Mouse (Mus musculus) thymus, postnatal 0 days (tissue): ENCODE measurements around the gene Cmbl. TPM values are rescaled to one million over a fixed set of nuclear protein-coding genes. Genes with fewer than 3 reads are reported as not detected.
"Not testable (repeated sequence)": the region's sequence is repeated elsewhere in the genome, so short reads cannot be mapped to it uniquely, and the experiment has no call there.

Experiments used
- DNase-seq: peaks from one replicate; pipeline ENCODE4 v3.0.0-alpha.2; 2015; ENCODE audit warnings: low spot score
- polyA plus RNA-seq: library from polyadenylated mRNA; unstranded; fragments of >200 nt; fragmentation: Nextera tagmentation; extraction: Ambion mirVana; gene quantifications from 2 replicates; pipeline ENCODE4 v1.2.1, GENCODE M21; 2015

Cmbl gene
- polyA plus RNA-seq, 1 experiment from 2014 or later: 2.8 TPM

- not testable (repeated sequence) for DNase-seq
Observed at GRCm38 (mm10) chr15:31581086-31581485, 15.9 kb downstream of the Cmbl start.

GRCm38 (mm10) chr15:31583304-31584085, 18.3 kb downstream of the Cmbl start:
- no peak for DNase-seq

GRCm38 (mm10) chr15:31585238-31585637, 20.0 kb downstream of the Cmbl start:
- no peak for DNase-seq

GRCm38 (mm10) chr15:31586088-31586487, 20.9 kb downstream of the Cmbl start:
- DNase-seq: no peak

- DNase-seq: peak; percentile 79
Observed at GRCm38 (mm10) chr15:31586519-31586918, 21.3 kb downstream of the Cmbl start.

- DNase-seq: no peak
Observed at GRCm38 (mm10) chr15:31587789-31588188, 22.6 kb downstream of the Cmbl start.

GRCm38 (mm10) chr15:31588989-31589640, 23.9 kb downstream of the Cmbl start:
- DNase-seq: no peak

GRCm38 (mm10) chr15:31590176-31590575, 25.0 kb downstream of the Cmbl start:
- DNase-seq: no peak

- no peak for DNase-seq
Observed at GRCm38 (mm10) chr15:31592531-31592930, 27.3 kb downstream of the Cmbl start.

GRCm38 (mm10) chr15:31594260-31594659, 29.1 kb downstream of the Cmbl start:
- DNase-seq: no peak

- DNase-seq: no peak
Observed at GRCm38 (mm10) chr15:31595651-31596050, 30.5 kb downstream of the Cmbl start.

- DNase-seq: no peak
Observed at GRCm38 (mm10) chr15:31599834-31600233, 34.6 kb downstream of the Cmbl start.

- DNase-seq: no peak
Observed at GRCm38 (mm10) chr15:31601279-31601645, 36.1 kb downstream of the Cmbl start.

GRCm38 (mm10) chr15:31601646-31602374, 36.6 kb downstream of the Cmbl start, which contains the start of the genes Cct5 and Fam173b:
TSS of gene Cct5 (minus strand) at chr15:31601804.
TSS of gene Fam173b (plus strand) at chr15:31601852.
- peak; percentile 99 for DNase-seq

GRCm38 (mm10) chr15:31602426-31602825, 37.2 kb downstream of the Cmbl start:
- peak; percentile 71 for DNase-seq

- DNase-seq: no peak
Observed at GRCm38 (mm10) chr15:31603113-31603512, 37.9 kb downstream of the Cmbl start.

GRCm38 (mm10) chr15:31606821-31607220, 41.6 kb downstream of the Cmbl start:
- DNase-seq: no peak

GRCm38 (mm10) chr15:31611027-31611426, 45.8 kb downstream of the Cmbl start:
- DNase-seq: no peak

- no peak for DNase-seq
Observed at GRCm38 (mm10) chr15:31611976-31612375, 46.8 kb downstream of the Cmbl start.

- no peak for DNase-seq
Observed at GRCm38 (mm10) chr15:31613826-31614453, 48.8 kb downstream of the Cmbl start.

- no peak for DNase-seq
Observed at GRCm38 (mm10) chr15:31614666-31615065, 49.5 kb downstream of the Cmbl start.

- no peak for DNase-seq
Observed at GRCm38 (mm10) chr15:31617261-31617660, 52.1 kb downstream of the Cmbl start.
